Mouse (Mus musculus) liver, embryonic 13.5 days (tissue): ENCODE results near the gene Cage1. TPM values are rescaled to one million over a fixed set of nuclear protein-coding genes. Genes with fewer than 3 reads are reported as not detected.

Experiments used
- ATAC-seq: fragments of 200-750 bp; cut with Nextera tagmentation; 2 replicates; pipeline ENCODE4 v1.8.0; 2017; ENCODE audit warnings: low read depth, mild to moderate bottlenecking, moderate number of reproducible peaks, moderate library complexity
- DNase-seq: peaks from one replicate; pipeline ENCODE4 v3.0.0; 2022
- H3K27ac ChIP-seq: fragments of 300-500 bp; sonication (generic); 2 replicates; pipeline ENCODE4 v1.5.1; 2015; ENCODE audit warnings: moderate library complexity, mild to moderate bottlenecking, inconsistent platforms
- H3K27me3 ChIP-seq: fragments of 300-500 bp; sonication (generic); 2 replicates; pipeline ENCODE4 v1.6.1; 2015; ENCODE audit warnings: mild to moderate bottlenecking, inconsistent platforms
- H3K36me3 ChIP-seq: fragments of 300-500 bp; sonication (generic); 2 replicates; pipeline ENCODE4 v1.6.1; 2015; ENCODE audit warnings: mild to moderate bottlenecking, inconsistent platforms
- H3K4me1 ChIP-seq: fragments of 300-500 bp; sonication (generic); replicated peaks from 2 replicates; pipeline ENCODE4 v1.6.1; 2015; ENCODE audit warnings: inconsistent platforms
- H3K4me2 ChIP-seq: fragments of 300-500 bp; sonication (generic); 2 replicates; pipeline ENCODE4 v1.6.1; 2015; ENCODE audit warnings: inconsistent platforms, mild to moderate bottlenecking, moderate library complexity
- H3K4me3 ChIP-seq: fragments of 300-500 bp; sonication (generic); replicated peaks from 2 replicates; pipeline ENCODE4 v1.5.1; 2015; ENCODE audit warnings: mild to moderate bottlenecking, inconsistent platforms
- H3K9ac ChIP-seq: fragments of 300-500 bp; sonication (generic); 2 replicates; pipeline ENCODE4 v1.6.1; 2015; ENCODE audit warnings: mild to moderate bottlenecking, inconsistent platforms
- H3K9me3 ChIP-seq: fragments of 300-500 bp; sonication (generic); replicated peaks from 2 replicates; pipeline ENCODE4 v1.6.1; 2016; ENCODE audit warnings: inconsistent platforms
- WGBS: fragments of 180-500 bp; shearing (Covaris S2); methylation state at CpG from one replicate; pipeline ENCODE4 v1.1.7; 2015; ENCODE audit not compliant: insufficient replicate concordance; 5-methylcytosine and 5-hydroxymethylcytosine counted together
- polyA plus RNA-seq: library from polyadenylated mRNA; unstranded; fragments of >200 nt; fragmentation: Nextera tagmentation; extraction: Ambion mirVana; gene quantifications from 2 replicates; pipeline ENCODE4 v1.2.1, GENCODE M21; 2015

Gene Cage1
- polyA plus RNA-seq = 0.50 and 0.60 TPM in 2 replicates

DNA sequence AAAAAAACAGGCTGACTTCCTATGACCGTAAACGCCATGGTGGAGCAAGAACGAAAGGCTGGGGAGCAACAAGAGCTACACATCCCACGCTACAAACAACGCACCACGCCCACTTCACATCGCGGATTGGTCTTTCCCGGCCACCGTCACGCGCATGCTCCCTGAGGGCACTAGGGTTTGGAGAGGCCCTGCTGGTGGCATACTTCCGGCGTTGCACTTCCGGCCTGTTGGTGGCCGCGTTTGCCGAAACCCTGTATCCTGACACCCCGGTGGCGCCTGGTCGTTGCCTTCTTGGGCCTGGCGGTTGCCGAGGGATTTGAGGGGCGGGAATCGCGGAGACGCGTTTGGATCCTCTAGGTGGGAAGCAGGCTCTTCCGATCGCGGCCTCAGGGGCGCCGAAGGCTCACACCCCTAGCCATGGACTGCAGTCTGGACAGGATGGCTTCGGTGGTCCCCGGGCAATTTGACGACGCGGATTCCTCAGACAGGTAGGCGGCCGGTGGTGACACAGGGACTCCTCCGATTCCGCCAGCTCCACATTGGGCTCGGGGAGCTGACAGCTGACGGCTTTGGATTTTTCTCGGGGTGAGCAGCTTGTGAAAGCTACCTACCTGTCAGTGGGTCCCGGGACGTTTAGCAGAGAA, at the start of gene Cage1:
TSS of gene Cage1 (minus strand) at position 26 of the 644 bp plus-strand sequence.
- H3K9ac ChIP-seq = peak within 1 kb of the TSS; percentile 93
- ATAC-seq (peak; percentile 95), DNase-seq (peak; percentile 95)
- WGBS = under 1% methylated on average over 47 of the region's 47 CpGs
- H3K27ac ChIP-seq = peak within 1 kb of the TSS; percentile 85
- peak within 1 kb of the TSS; percentile 92 for H3K4me3 ChIP-seq
- H3K4me1 ChIP-seq = peaks cover 32% of the 10 kb centered on the region
- H3K36me3 ChIP-seq = peaks cover 33% of the 10 kb centered on the region
- H3K4me2 ChIP-seq = peak within 1 kb of the TSS; percentile 90
- no peaks in the 10 kb centered on the region for H3K27me3 ChIP-seq
- H3K9me3 ChIP-seq = no peaks in the 10 kb centered on the region

DNA sequence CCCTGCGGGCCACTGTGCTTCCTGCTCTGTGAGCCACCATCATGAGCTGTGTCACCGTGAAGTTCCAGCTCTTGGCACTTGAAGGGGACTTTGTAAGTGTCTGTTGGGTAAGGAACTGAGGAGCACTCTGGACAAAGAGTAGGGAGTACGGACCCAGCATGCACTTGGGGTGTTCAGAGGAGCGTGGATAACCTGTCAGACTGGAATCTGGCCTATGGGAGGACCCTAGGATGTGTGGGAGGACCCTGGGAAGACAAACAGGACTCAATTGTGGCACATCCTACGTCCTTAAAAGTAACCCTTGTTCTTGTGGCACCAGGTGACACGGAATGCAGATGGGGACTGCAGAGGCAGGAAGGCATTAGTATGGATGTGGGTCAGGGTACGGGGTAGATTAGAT, 44.3 kb upstream of the Cage1 start:
- no peak overlapping the region for H3K27ac ChIP-seq
- ATAC-seq (no peak), DNase-seq (no peak)
- H3K27me3 ChIP-seq = peaks cover 3% of the 10 kb centered on the region; the same call in 1 of the 2 replicates
- no peak overlapping the region for H3K4me3 ChIP-seq
- H3K9ac ChIP-seq = no peak overlapping the region
- no peaks in the 10 kb centered on the region for H3K9me3 ChIP-seq
- no peak overlapping the region for H3K4me2 ChIP-seq
- peaks cover 9% of the 10 kb centered on the region for H3K4me1 ChIP-seq
- WGBS = 56% methylated on average over 7 of the region's 7 CpGs
- H3K36me3 ChIP-seq = no peaks in the 10 kb centered on the region

GRCm38 (mm10) chr13:38080725-38081124, 43.9 kb upstream of the Cage1 start:
- DNase-seq (no peak), ATAC-seq (no peak)
- no peaks in the 10 kb centered on the region for H3K36me3 ChIP-seq
- no peak overlapping the region for H3K9ac ChIP-seq
- no peak overlapping the region for H3K27ac ChIP-seq
- no peak overlapping the region for H3K4me2 ChIP-seq
- no peaks in the 10 kb centered on the region for H3K9me3 ChIP-seq
- peaks cover 3% of the 10 kb centered on the region; the same call in 1 of the 2 replicates for H3K27me3 ChIP-seq
- H3K4me3 ChIP-seq = no peak overlapping the region
- peaks cover 9% of the 10 kb centered on the region for H3K4me1 ChIP-seq
- 70% methylated on average over 14 of the region's 14 CpGs for WGBS

DNA sequence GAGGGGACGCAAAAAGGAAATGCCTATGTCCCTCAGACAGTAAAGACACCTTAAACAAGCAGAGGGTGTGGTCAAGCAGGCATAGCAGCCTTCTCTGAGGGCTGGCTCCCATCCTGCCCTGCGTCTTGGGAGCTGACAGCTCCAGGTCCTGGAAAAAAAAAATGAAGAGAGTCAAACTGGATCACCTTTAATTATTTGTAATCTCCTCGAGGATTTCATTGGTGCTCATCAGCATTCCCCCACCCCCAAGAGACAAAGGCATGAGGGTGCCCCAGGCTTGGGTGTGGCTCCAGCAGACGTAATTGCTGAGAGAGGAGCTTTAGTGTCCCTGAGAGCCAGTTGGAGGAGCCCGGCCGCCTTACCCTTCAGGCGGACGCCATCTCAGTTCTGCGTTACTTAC, 43.1 kb upstream of the Cage1 start:
- no peaks in the 10 kb centered on the region for H3K9me3 ChIP-seq
- H3K27ac ChIP-seq = no peak overlapping the region
- H3K9ac ChIP-seq = no peak overlapping the region
- H3K4me3 ChIP-seq = no peak overlapping the region
- peaks cover 3% of the 10 kb centered on the region; the same call in 1 of the 2 replicates for H3K27me3 ChIP-seq
- ATAC-seq (no peak), DNase-seq (no peak)
- no peaks in the 10 kb centered on the region for H3K36me3 ChIP-seq
- no peak overlapping the region for H3K4me2 ChIP-seq
- WGBS = 42% methylated on average over 9 of the region's 9 CpGs
- H3K4me1 ChIP-seq = peaks cover 6% of the 10 kb centered on the region

GRCm38 (mm10) chr13:38079366-38079765, 42.5 kb upstream of the Cage1 start:
- Histone ChIP-seq H3K27me3 (peaks cover 3% of the 10 kb centered on the region; the same call in 1 of the 2 replicates), H3K27ac (no peak overlapping the region), H3K9ac (no peak overlapping the region), H3K4me1 (peaks cover 12% of the 10 kb centered on the region), H3K4me2 (no peak overlapping the region), H3K36me3 (no peaks in the 10 kb centered on the region), H3K4me3 (no peak overlapping the region), H3K9me3 (no peaks in the 10 kb centered on the region)
- 51% methylated on average over 5 of the region's 5 CpGs for WGBS
- ATAC-seq = no peak
- DNase-seq = no peak

DNA sequence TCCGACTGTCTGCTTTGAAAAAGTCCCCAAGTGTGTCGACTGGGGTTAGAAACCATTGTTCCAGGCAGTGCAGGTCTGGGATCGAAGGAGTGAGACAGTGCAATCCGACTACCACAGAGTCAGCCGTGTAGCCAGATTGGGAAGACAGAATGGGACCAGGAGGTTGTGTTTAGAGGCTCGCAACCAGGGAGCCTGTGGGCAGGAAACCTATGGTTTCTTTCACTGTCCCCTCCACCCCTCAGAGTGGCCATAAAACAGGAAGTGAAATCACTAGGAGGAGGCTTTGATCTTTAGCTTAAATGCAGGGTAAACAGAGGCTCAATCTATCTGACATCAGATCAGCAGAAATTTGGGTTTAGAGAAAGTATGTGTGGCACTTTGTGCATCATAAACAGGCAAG, 42.0 kb upstream of the Cage1 start:
- peaks cover 18% of the 10 kb centered on the region for H3K4me1 ChIP-seq
- H3K9me3 ChIP-seq = no peaks in the 10 kb centered on the region
- ATAC-seq (no peak), DNase-seq (no peak)
- H3K27ac ChIP-seq = no peak overlapping the region
- no peak overlapping the region for H3K9ac ChIP-seq
- H3K4me2 ChIP-seq = no peak overlapping the region
- H3K27me3 ChIP-seq = peaks cover 3% of the 10 kb centered on the region; the same call in 1 of the 2 replicates
- WGBS = 21% methylated on average over 6 of the region's 6 CpGs
- H3K36me3 ChIP-seq = no peaks in the 10 kb centered on the region
- H3K4me3 ChIP-seq = no peak overlapping the region

DNA sequence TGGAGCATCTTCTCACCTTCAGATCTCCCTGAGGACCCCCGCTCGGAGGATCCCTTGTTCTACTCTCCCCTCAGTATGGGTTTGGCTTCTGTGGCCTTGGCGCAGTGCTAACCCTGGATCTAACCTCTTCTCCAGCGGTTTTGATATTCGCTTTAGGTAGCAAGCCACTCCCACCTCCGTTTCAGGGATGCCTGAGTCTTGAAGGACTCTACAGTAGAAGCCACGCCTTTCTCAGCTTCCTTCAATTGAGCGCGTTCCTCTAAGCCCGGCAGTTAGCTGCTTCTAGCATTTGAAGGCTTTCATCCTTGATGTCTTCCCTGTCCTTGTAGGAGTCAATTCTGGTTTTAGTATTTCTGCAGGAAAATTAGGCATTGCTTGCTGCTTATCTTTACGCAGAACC, 40.2 kb upstream of the Cage1 start:
- H3K27ac ChIP-seq = no peak overlapping the region
- DNase-seq = no peak
- WGBS = 20% methylated on average over 11 of the region's 11 CpGs

DNA sequence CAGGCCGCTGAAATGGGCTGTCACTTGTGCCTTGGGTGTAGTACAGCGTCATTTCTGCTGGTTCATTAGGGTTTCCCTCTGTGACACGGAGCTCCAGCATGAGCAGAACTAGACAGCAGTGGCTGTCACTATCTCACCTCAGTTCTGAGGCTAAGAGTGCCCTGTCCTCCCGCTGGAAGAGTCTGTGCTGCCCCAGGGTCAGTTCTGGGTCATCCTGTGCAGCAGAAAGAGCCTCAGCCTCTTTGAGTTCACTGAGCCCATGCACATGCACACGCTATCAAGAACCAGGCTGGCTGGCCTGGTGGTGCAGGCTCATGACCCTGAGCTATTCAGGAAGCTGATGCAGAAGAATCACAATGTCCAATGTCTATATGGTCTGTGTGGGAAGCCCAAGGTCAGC, 37.5 kb upstream of the Cage1 start:
- WGBS = 21% methylated on average over 5 of the region's 5 CpGs
- ATAC-seq (peak; percentile 35), DNase-seq (no peak)
- Histone ChIP-seq H3K27me3 (peaks cover 3% of the 10 kb centered on the region; the same call in 1 of the 2 replicates), H3K27ac (peak overlapping the region; percentile 78), H3K4me2 (0 out of 2 replicates have a peak overlapping the region, but pooled peaks have one; percentile 4), H3K9me3 (no peaks in the 10 kb centered on the region), H3K4me3 (no peak overlapping the region), H3K4me1 (peaks cover 18% of the 10 kb centered on the region), H3K36me3 (no peaks in the 10 kb centered on the region), H3K9ac (no peak overlapping the region)

More for the DNA sequence above, 40.2 kb upstream of the Cage1 start:
- peaks cover 18% of the 10 kb centered on the region for H3K4me1 ChIP-seq
- H3K4me3 ChIP-seq = no peak overlapping the region
- no peak overlapping the region for H3K9ac ChIP-seq
- H3K27me3 ChIP-seq = peaks cover 3% of the 10 kb centered on the region; the same call in 1 of the 2 replicates
- ATAC-seq = no peak
- no peak overlapping the region for H3K4me2 ChIP-seq
- H3K36me3 ChIP-seq = no peaks in the 10 kb centered on the region
- no peaks in the 10 kb centered on the region for H3K9me3 ChIP-seq

- ATAC-seq = peak; percentile 78
- Histone ChIP-seq H3K9ac (no peak overlapping the region), H3K4me1 (peaks cover 18% of the 10 kb centered on the region), H3K9me3 (no peaks in the 10 kb centered on the region), H3K27ac (peak overlapping the region; percentile 78), H3K27me3 (peaks cover 3% of the 10 kb centered on the region; the same call in 1 of the 2 replicates), H3K4me3 (no peak overlapping the region), H3K4me2 (no peak overlapping the region), H3K36me3 (no peaks in the 10 kb centered on the region)
- peak; percentile 10 for DNase-seq
- 55% methylated on average over 18 of the region's 18 CpGs for WGBS
These were observed 36.8 kb upstream of the Cage1 start for GRCm38 (mm10) chr13:38073374-38074307.

DNA sequence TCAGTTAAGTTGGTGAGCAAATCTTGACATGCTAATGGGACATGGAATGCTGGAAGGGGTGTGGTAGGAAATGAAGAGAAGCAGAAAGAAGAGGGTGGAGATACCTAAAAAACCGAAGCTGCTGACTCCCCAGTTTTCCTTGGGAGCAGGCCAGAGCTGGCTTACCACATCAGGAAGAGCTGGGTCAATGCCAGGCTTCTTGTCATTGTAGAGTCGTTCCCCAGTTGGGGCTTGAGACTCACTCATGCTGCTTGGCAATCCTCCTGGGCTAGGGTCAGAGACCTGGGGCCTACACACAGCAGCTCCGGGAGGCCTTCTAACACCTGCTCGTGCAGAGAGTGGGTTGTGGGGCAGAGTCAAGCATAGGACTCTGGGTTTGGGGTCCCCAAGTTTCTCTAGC, 34.1 kb upstream of the Cage1 start:
- H3K27ac ChIP-seq = no peak overlapping the region
- no peaks in the 10 kb centered on the region for H3K27me3 ChIP-seq
- WGBS = 63% methylated on average over 4 of the region's 4 CpGs
- DNase-seq (no peak), ATAC-seq (no peak)
- H3K4me1 ChIP-seq = peaks cover 18% of the 10 kb centered on the region
- no peak overlapping the region for H3K9ac ChIP-seq
- H3K9me3 ChIP-seq = no peaks in the 10 kb centered on the region
- H3K36me3 ChIP-seq = no peaks in the 10 kb centered on the region
- H3K4me2 ChIP-seq = no peak overlapping the region
- H3K4me3 ChIP-seq = no peak overlapping the region
